Mouse (Mus musculus): Measurements from ENCODE around the gene Mycbp2. TPM values are rescaled to one million over a fixed set of nuclear protein-coding genes. Genes with fewer than 3 reads are reported as not detected.
A peak's percentile ranks its signal among the peaks of the same experiment; 100 is the strongest.

The Mycbp2 gene
- total RNA-seq, 2 experiments from 2014 or later = 163 to 178 TPM

GRCm38 (mm10) chr14:103256866-103257265 is 89.7 kb downstream of the Mycbp2 start:
- Histone ChIP-seq H3K27ac (peak overlapping the region; percentile 68), H3K4me3 (no peak overlapping the region)
- TF ChIP-seq CTCF (IDR thresholded peaks at IDR 0.05) = no peak
- intact Hi-C loops (cut with DNase I) = loop anchor here (5.0 kb wide), 1 partner anchor 215 kb away; no protein-coding TSS in a partner anchor
- DNase-seq (ENCODE audit: extremely low spot score in 1 of 2, low spot score in 2 of 2) = no peak

GRCm38 (mm10) chr14:103254311-103254710 is 92.3 kb downstream of the Mycbp2 start:
- Histone ChIP-seq H3K27ac (peak overlapping the region; percentile 25; the same call in 1 of the 2 replicates), H3K4me3 (no peak overlapping the region)
- intact Hi-C loops (cut with DNase I) = no loop called here
- no peak for TF ChIP-seq CTCF (IDR thresholded peaks at IDR 0.05)
- DNase-seq (ENCODE audit: extremely low spot score in 1 of 2, low spot score in 2 of 2) = no peak

GRCm38 (mm10) chr14:103242020-103242419 is 104.6 kb downstream of the Mycbp2 start:
- intact Hi-C loops (cut with DNase I) = no loop called here
- no peak overlapping the region for H3K4me3 ChIP-seq
- DNase-seq (ENCODE audit: extremely low spot score in 1 of 2, low spot score in 2 of 2) = no peak
- no peak for TF ChIP-seq CTCF (IDR thresholded peaks at IDR 0.05)
- no peak overlapping the region for H3K27ac ChIP-seq

- intact Hi-C loops (cut with DNase I) = no loop called here
- Histone ChIP-seq H3K4me3 (no peak overlapping the region), H3K27ac (no peak overlapping the region)
- no peak for DNase-seq (ENCODE audit: extremely low spot score in 1 of 2, low spot score in 2 of 2)
- TF ChIP-seq CTCF (IDR thresholded peaks at IDR 0.05) = no peak
These were observed 111.8 kb downstream of the Mycbp2 start for GRCm38 (mm10) chr14:103234770-103235169.

GRCm38 (mm10) chr14:103233640-103234593 is 112.7 kb downstream of the Mycbp2 start:
- Histone ChIP-seq H3K4me3 (no peak overlapping the region), H3K27ac (no peak overlapping the region)
- no peak for TF ChIP-seq CTCF (IDR thresholded peaks at IDR 0.05)
- intact Hi-C loops (cut with DNase I) = no loop called here
- no peak for DNase-seq (ENCODE audit: extremely low spot score in 1 of 2, low spot score in 2 of 2)

- no peak for TF ChIP-seq CTCF (IDR thresholded peaks at IDR 0.05)
- Histone ChIP-seq H3K27ac (no peak overlapping the region), H3K4me3 (no peak overlapping the region)
- DNase-seq (ENCODE audit: extremely low spot score in 1 of 2, low spot score in 2 of 2) = no peak
- intact Hi-C loops (cut with DNase I) = no loop called here
These were observed 124.3 kb downstream of the Mycbp2 start for GRCm38 (mm10) chr14:103222356-103222755.

- no peak overlapping the region for H3K27ac ChIP-seq
- TF ChIP-seq CTCF (IDR thresholded peaks at IDR 0.05) = no peak
- DNase-seq (ENCODE audit: extremely low spot score in 1 of 2, low spot score in 2 of 2) = no peak
- H3K4me3 ChIP-seq = no peak overlapping the region
- intact Hi-C loops (cut with DNase I) = no loop called here
These were observed 124.9 kb downstream of the Mycbp2 start for GRCm38 (mm10) chr14:103221751-103222150.

- no peak overlapping the region for H3K27ac ChIP-seq
- intact Hi-C loops (cut with DNase I) = no loop called here
- TF ChIP-seq CTCF (IDR thresholded peaks at IDR 0.05) = no peak
These were observed 130.3 kb downstream of the Mycbp2 start for GRCm38 (mm10) chr14:103216331-103216730.

GRCm38 (mm10) chr14:103186658-103187057 is 160.0 kb downstream of the Mycbp2 start:
- H3K27ac ChIP-seq = no peak overlapping the region
- TF ChIP-seq CTCF (IDR thresholded peaks at IDR 0.05) = no peak
- intact Hi-C loops (cut with DNase I) = loop anchor here (2.0 kb wide), 1 partner anchor 16 kb away; no protein-coding TSS in a partner anchor

More at GRCm38 (mm10) chr14:103216331-103216730, 130.3 kb downstream of the Mycbp2 start:
- no peak overlapping the region for H3K4me3 ChIP-seq
- no peak for DNase-seq (ENCODE audit: extremely low spot score in 1 of 2, low spot score in 2 of 2)

GRCm38 (mm10) chr14:103186076-103186475 is 160.5 kb downstream of the Mycbp2 start:
- Histone ChIP-seq H3K27ac (no peak overlapping the region), H3K4me3 (no peak overlapping the region)
- intact Hi-C loops (cut with DNase I) = loop anchor here (2.0 kb wide), 1 partner anchor 17 kb away; no protein-coding TSS in a partner anchor
- DNase-seq (ENCODE audit: extremely low spot score in 1 of 2, low spot score in 2 of 2) = no peak
- TF ChIP-seq CTCF (IDR thresholded peaks at IDR 0.05) = no peak

More at GRCm38 (mm10) chr14:103186658-103187057, 160.0 kb downstream of the Mycbp2 start:
- H3K4me3 ChIP-seq = no peak overlapping the region
- no peak for DNase-seq (ENCODE audit: extremely low spot score in 1 of 2, low spot score in 2 of 2)

- intact Hi-C loops (cut with DNase I) = no loop called here
- no peak for DNase-seq (ENCODE audit: extremely low spot score in 1 of 2, low spot score in 2 of 2)
- no peak for TF ChIP-seq CTCF (IDR thresholded peaks at IDR 0.05)
- no peak overlapping the region for H3K4me3 ChIP-seq
- H3K27ac ChIP-seq = no peak overlapping the region
These were observed 166.5 kb downstream of the Mycbp2 start for GRCm38 (mm10) chr14:103180096-103180495.

GRCm38 (mm10) chr14:103162923-103163322 is 183.7 kb downstream of the Mycbp2 start:
- DNase-seq (ENCODE audit: extremely low spot score in 1 of 2, low spot score in 2 of 2) = peak in 1 of 2 experiments; percentile 27
- Histone ChIP-seq H3K4me3 (no peak overlapping the region), H3K27ac (peak overlapping the region; percentile 1; the same call in 1 of the 2 replicates)
- TF ChIP-seq CTCF (IDR thresholded peaks at IDR 0.05) = no peak
- intact Hi-C loops (cut with DNase I) = loop anchor here (5.0 kb wide), 1 partner anchor 309 kb away; no protein-coding TSS in a partner anchor
